11 mouse cellular contexts compared by ENCODE assay signal in genomic region chr5:74816523-74816922, GRCm38 (mm10).
A peak's percentile ranks its signal among the peaks of the same experiment; 100 is the strongest.
DNase-seq lines count a peak whose midpoint lies in the region; ATAC-seq and TF ChIP-seq lines count a peak whose summit lies in the region.
"Had no signal": no experiment of that assay in that cellular context is flagged by ENCODE, and none has a peak within 500 bp of the region (broad histone marks: within the 10 kb centered on the region; RNA-seq: fewer than 3 reads in every experiment).

No protein-coding gene starts in this region.

- H3K27ac ChIP-seq in kidney, adult 2 months (ENCODE audit: insufficient read depth, low read depth, low read length), result no peak overlapping the region
- no peak overlapping the region for H3K27ac ChIP-seq in intestine, embryonic 15.5 days

- no peaks in the 10 kb centered on the region for H3K36me3 ChIP-seq in kidney, adult 2 months (ENCODE audit: control insufficient read depth, insufficient read depth, low read length)
- H3K36me3 ChIP-seq in intestine, embryonic 15.5 days, result no peaks in the 10 kb centered on the region

- no peak for TF ChIP-seq CTCF in kidney, adult 2 months (conservative IDR thresholded peaks at IDR 0.05; ENCODE audit: insufficient read depth, insufficient read length, low read depth, low read length)

- 0 out of 2 replicates have a peak, but pooled peaks cover 2% of the 10 kb centered on the region for H3K4me1 ChIP-seq in kidney, adult 2 months (ENCODE audit: control insufficient read depth, insufficient read depth, low read length)
- 0 out of 2 replicates have a peak, but pooled peaks cover 7% of the 10 kb centered on the region for H3K4me1 ChIP-seq in intestine, embryonic 15.5 days (replicated peaks)

- ATAC-seq in intestine, embryonic 15.5 days, result no peak
- ATAC-seq: midbrain, embryonic 16.5 days had no signal

- no peak overlapping the region for H3K4me3 ChIP-seq in kidney, adult 2 months (ENCODE audit: insufficient read depth, low read depth, low read length)
- no peak overlapping the region for H3K4me3 ChIP-seq in intestine, embryonic 15.5 days (replicated peaks)

- no peaks in the 10 kb centered on the region for H3K9me3 ChIP-seq in intestine, embryonic 15.5 days

- H3K4me2 ChIP-seq in intestine, embryonic 15.5 days (replicated peaks), result no peak overlapping the region

- TF ChIP-seq POLR2A in kidney, adult 2 months (IDR thresholded peaks at IDR 0.05; ENCODE audit: low read depth, low read length), result no peak

- peak; percentile 24 to 35 for DNase-seq in cerebellum, postnatal 10 days
- DNase-seq in cerebellum, adult 18-20 months, result no peak
- peak; percentile 55 for DNase-seq in 3T3-L1 (ENCODE audit: low read depth, low spot score)
- peak; percentile 70 for DNase-seq in kidney, adult 2 months
- DNase-seq in lung, adult 18-20 months, result peak; percentile 35 to 56
- DNase-seq in thymus, adult 18-20 months, result no peak
- no peak for DNase-seq in layer of hippocampus, postnatal 25 days (ENCODE audit: extremely low spot score in 1 of 2, low spot score in 1 of 2)
- DNase-seq: B cell, adult 2 months; heart, adult 18-20 months had no signal

- no peaks in the 10 kb centered on the region for H3K27me3 ChIP-seq in kidney, adult 2 months (replicated peaks; ENCODE audit: control insufficient read depth, insufficient read depth, low read length)
- H3K27me3 ChIP-seq in intestine, embryonic 15.5 days (replicated peaks), result no peaks in the 10 kb centered on the region

- no peak overlapping the region for H3K9ac ChIP-seq in intestine, embryonic 15.5 days

- 41% methylated on average over 5 of the region's 5 CpGs for WGBS in kidney, adult 2 months
- 68% methylated on average over 5 of the region's 5 CpGs for WGBS in intestine, embryonic 15.5 days

Comparison
In these comparisons a context has a peak if more than half of its experiments do, and no peak if none do; other contexts are left out.
1. DNase-seq: peak in cerebellum, postnatal 10 days (2 of 2), 3T3-L1 (single experiment), kidney, adult 2 months (single experiment) and lung, adult 18-20 months (2 of 2); none in cerebellum, adult 18-20 months (0 of 2), thymus, adult 18-20 months (0 of 2) and layer of hippocampus, postnatal 25 days (0 of 2).